Mouse (Mus musculus) skeletal muscle tissue, postnatal 0 days (tissue): ENCODE results near the gene Rsph4a. TPM values are rescaled to one million over a fixed set of nuclear protein-coding genes. Genes with fewer than 3 reads are reported as not detected.

ENCODE experiments used
- polyA plus RNA-seq: library from polyadenylated mRNA; unstranded; fragments of >200 nt; fragmentation: Nextera tagmentation; extraction: Ambion mirVana; gene quantifications from 2 replicates; pipeline ENCODE4 v1.2.1, GENCODE M21; 2015

Rsph4a gene
- polyA plus RNA-seq: not detected in 2 replicates

DNA sequence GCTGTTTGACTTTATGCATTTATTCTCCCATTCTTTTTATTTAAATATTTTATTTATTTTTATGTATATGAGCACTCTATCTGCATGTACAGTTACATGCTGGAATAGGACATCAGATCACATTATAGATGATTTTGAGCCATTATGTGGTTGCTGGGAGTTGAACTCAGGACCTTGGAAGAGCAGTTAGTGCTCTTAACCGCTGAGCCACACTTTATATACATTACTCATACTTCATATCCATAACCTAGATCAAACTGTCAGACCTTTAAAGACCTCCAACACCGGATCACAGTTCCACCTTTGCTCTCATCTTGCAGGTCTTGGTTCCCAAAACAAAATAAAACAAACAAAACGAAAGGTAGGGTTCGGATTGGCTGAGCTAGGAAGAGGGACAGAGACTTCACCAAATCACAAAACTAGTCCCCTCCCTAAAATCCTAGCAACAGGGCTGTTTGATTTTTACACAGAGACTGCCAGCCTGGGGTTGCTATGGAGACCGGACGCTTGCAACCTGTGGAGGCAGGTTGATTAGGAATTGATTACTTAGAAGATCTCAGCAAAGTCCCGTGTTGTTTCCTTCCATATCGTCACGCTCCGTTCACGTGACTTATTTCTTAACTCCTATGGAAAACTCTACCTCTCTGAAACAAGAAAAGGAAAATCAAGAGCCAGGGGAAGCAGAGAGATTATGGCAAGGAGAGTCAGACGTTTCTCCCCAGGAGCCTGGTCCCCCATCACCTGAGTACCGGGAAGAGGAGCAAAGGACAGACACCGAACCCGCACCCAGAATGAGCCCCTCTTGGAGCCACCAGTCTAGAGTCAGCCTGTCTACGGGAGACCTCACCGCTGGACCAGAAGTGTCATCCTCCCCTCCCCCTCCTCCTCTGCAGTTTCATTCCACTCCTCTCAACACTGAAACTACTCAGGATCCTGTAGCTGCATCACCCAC is at the start of gene Rsph4a:
Rsph4a (plus strand) TSS at position 582 of the 952 bp plus-strand sequence.

DNA sequence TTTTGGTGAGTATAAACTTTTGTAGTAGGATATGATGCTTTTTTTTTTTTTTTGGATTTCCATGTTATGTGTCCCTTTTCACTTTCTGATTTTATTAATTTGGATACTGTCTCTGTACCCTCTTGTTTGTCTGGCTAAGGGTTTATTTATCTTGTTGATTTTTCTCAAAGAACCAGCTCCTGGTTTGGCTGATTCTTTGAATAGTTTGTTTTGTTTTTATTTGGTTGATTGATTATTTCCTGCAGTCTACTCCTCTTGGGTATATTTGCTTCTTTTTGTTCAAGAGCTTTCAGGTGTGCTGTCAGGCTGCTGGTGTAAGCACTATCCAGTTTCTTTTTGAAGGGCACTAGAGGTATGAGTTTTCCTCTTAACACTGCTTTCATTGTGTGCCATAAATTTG is 47.5 kb upstream of the Rsph4a start, which contains the start of gene Sult3a1:
Sult3a1 (plus strand) TSS at position 301 of the 400 bp plus-strand sequence.

DNA sequence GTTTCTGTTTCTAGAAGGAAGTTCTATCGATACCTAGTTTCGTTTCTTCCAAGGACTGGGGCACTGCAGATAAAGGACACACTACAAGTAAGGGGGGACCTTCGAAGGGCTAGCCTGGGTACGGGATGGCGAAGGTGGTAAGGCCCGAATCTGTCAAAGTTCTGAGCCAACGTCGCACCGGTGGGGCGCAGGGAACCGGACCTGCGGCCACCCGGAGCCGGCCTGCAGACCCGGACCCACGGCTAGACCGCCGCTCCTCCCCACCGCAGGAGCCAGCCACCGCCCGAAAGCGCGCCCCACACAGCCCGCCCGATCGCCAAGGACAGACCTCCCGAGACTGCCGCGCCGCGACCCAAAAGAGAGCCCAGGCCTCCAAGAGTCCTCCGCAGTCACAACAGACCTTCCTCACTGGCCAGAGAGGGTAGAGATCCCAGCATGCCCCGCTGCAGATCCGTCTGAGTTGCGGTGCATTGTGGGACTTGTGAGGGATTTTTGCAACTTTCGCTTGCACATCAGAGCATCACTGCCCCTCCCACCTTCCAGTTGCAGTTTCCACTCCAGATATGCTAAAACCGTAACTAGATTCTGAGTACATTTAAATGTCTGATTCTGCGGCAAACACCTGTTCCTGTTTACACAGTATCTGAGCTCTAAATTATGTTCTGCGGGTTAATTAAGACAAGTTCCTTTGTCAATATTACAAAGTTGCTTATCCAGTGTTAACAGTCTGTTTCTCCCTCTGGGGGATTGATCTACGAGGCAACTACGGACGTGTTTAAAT is 46.1 kb downstream of the Rsph4a start, which contains the start of gene Zup1:
Zup1 (minus strand) TSS at position 467 of the 781 bp plus-strand sequence.

Other genes with a start within 250 kb of the Rsph4a start
- gene Sult3a2, start 118.4 kb upstream of the Rsph4a start, polyA plus RNA-seq: not detected in 2 replicates
- gene Sult3a1, start 47.4 kb upstream of the Rsph4a start, polyA plus RNA-seq: not detected in 2 replicates
- 7.9 and 9.1 TPM in 2 replicates for gene Zup1, start 46.2 kb downstream of the Rsph4a start, polyA plus RNA-seq
- gene Rwdd1, start 114.5 kb downstream of the Rsph4a start, polyA plus RNA-seq: 114 and 119 TPM in 2 replicates
- not detected in 2 replicates for gene Trappc3l, start 132.5 kb downstream of the Rsph4a start, polyA plus RNA-seq
- not detected in 2 replicates for gene Calhm4, start 139.2 kb downstream of the Rsph4a start, polyA plus RNA-seq
- 0.59 and 0.82 TPM in 2 replicates for gene Calhm5, start 191.4 kb downstream of the Rsph4a start, polyA plus RNA-seq
- 0.58 and 0.63 TPM in 2 replicates for gene Calhm6, start 222.9 kb downstream of the Rsph4a start, polyA plus RNA-seq